Mouse (Mus musculus): ENCODE results near the gene Crocc2. TPM values are rescaled to one million over a fixed set of nuclear protein-coding genes. Genes with fewer than 3 reads are reported as not detected.

Gene Crocc2
- polyA plus RNA-seq, 1 experiment from 2014 or later, result 0.32 TPM

GRCm38 (mm10) chr1:93277041-93277440 lies 108.5 kb downstream of the Crocc2 start:
- Histone ChIP-seq H3K27me3 (ENCODE audit: control insufficient read depth, insufficient read depth, low read length) (no peaks in the 10 kb centered on the region), H3K4me3 (ENCODE audit: low read depth, low read length) (no peak overlapping the region), H3K27ac (replicated peaks; ENCODE audit: low read depth, low read length) (no peak overlapping the region), H3K36me3 (ENCODE audit: control insufficient read depth, insufficient read depth, low read length) (no peaks in the 10 kb centered on the region; the same call in 1 of the 2 replicates), H3K4me2 (ENCODE audit: low read depth, severe bottlenecking) (no peak overlapping the region), H3K9ac (ENCODE audit: low read length) (no peak overlapping the region), H3K4me1 (ENCODE audit: control insufficient read depth, insufficient read depth, low read length) (0 out of 2 replicates have a peak, but pooled peaks cover 4% of the 10 kb centered on the region), H3K9me3 (ENCODE audit: control insufficient read depth, low read length) (no peaks in the 10 kb centered on the region)
- DNase-seq (ENCODE audit: low spot score) (no peak), ATAC-seq (ENCODE audit: insufficient number of reproducible peaks, low FRiP score, low TSS enrichment, low read depth) (no peak)
- 77% methylated on average over 7 of the region's 7 CpGs for WGBS

Small RNAs within 50 kb of the gene (microRNA-seq; reads per million reads assigned to microRNA genes)
- 1.2 reads per million for gene Mir6901

Other genes with a start within 250 kb of the Crocc2 start
- 31.9 and 36.5 TPM in 2 replicates for gene Capn10, start 234.3 kb upstream of the Crocc2 start, polyA plus RNA-seq (2014; fragmentation: Nextera tagmentation; extraction: Ambion mirVana)
- 0.20 and 0.44 TPM in 2 replicates for gene Gpr35, start 217.9 kb upstream of the Crocc2 start, polyA plus RNA-seq (2014; fragmentation: Nextera tagmentation; extraction: Ambion mirVana)
- gene Aqp12, start 162.4 kb upstream of the Crocc2 start, polyA plus RNA-seq (2014; fragmentation: Nextera tagmentation; extraction: Ambion mirVana), result not detected in 2 replicates
- gene Kif1a, start 66.8 kb upstream of the Crocc2 start, polyA plus RNA-seq (2014; fragmentation: Nextera tagmentation; extraction: Ambion mirVana), result 7.3 and 8.0 TPM in 2 replicates
- gene Agxt, start 33.5 kb upstream of the Crocc2 start, polyA plus RNA-seq (2014; fragmentation: Nextera tagmentation; extraction: Ambion mirVana), result not detected in 2 replicates
- gene 2310007B03Rik, start 7.8 kb upstream of the Crocc2 start, polyA plus RNA-seq (2014; fragmentation: Nextera tagmentation; extraction: Ambion mirVana), result 0.16 and 0.25 TPM in 2 replicates
- gene Sned1, start 67.1 kb downstream of the Crocc2 start, polyA plus RNA-seq (2014; fragmentation: Nextera tagmentation; extraction: Ambion mirVana), result 15.0 and 17.5 TPM in 2 replicates
- 37.7 and 38.0 TPM in 2 replicates for gene Mterf4, start 137.2 kb downstream of the Crocc2 start, polyA plus RNA-seq (2014; fragmentation: Nextera tagmentation; extraction: Ambion mirVana)
- gene Ppp1r7, start 174.1 kb downstream of the Crocc2 start, polyA plus RNA-seq (2014; fragmentation: Nextera tagmentation; extraction: Ambion mirVana), result 75.1 and 75.2 TPM in 2 replicates
- gene Pask, start 174.8 kb downstream of the Crocc2 start, polyA plus RNA-seq (2014; fragmentation: Nextera tagmentation; extraction: Ambion mirVana), result 23.3 and 29.0 TPM in 2 replicates
- gene Ano7, start 205.2 kb downstream of the Crocc2 start, polyA plus RNA-seq (2014; fragmentation: Nextera tagmentation; extraction: Ambion mirVana), result 1.4 and 1.5 TPM in 2 replicates